Mouse (Mus musculus): ENCODE measurements around the gene Fzr1. TPM values are rescaled to one million over a fixed set of nuclear protein-coding genes. Genes with fewer than 3 reads are reported as not detected.
A peak's percentile ranks its signal among the peaks of the same experiment; 100 is the strongest.

Gene Fzr1
- polyA plus RNA-seq, 1 experiment from 2014 or later: 132 TPM

DNA sequence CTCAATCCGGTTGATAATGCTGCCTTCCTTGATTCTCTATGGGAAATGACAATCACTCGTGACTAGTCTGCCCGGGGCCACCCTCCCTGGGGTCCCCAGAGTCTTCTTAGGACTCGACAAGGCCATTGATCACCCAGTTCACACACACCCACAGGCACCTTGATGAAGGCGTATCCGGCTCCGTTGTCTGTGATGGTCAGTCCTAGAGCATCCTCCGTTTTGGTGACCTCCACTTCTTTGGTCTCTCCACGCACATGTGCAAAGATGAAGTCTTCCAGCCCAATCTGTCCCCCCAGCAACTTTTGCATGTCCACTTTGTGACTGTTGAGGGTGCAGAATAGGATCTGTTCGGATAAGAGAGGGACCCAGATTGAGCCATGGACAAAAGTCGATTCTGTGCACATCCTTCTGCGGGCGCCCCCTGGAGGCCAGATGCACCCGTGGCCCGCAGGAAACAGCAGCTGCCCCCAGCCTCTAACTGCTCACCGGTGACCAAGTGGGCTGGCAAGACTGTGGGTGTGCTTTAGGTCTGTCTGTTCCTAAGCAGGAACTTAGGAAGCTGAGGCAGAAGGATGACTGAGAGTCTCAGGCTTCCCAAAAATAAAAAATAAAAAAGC is 36.9 kb downstream of the Fzr1 start:
- H3K36me3 ChIP-seq (ENCODE audit: control insufficient read depth, insufficient read depth, low read length): no peaks in the 10 kb centered on the region; the same call in 1 of the 2 replicates
- no peaks in the 10 kb centered on the region for H3K9me3 ChIP-seq (ENCODE audit: control insufficient read depth, low read length)
- H3K9ac ChIP-seq (ENCODE audit: low read length): no peak overlapping the region
- 35% methylated on average over 16 of the region's 16 CpGs for WGBS
- H3K27ac ChIP-seq (ENCODE audit: low read depth, low read length): no peak overlapping the region
- peaks cover 36% of the 10 kb centered on the region for H3K27me3 ChIP-seq (ENCODE audit: control insufficient read depth, insufficient read depth, low read length)
- no peak overlapping the region for H3K4me2 ChIP-seq (ENCODE audit: low read depth, low read length, severe bottlenecking)
- ATAC-seq (replicated peaks; ENCODE audit: low FRiP score) (no peak), DNase-seq (ENCODE audit: low spot score) (peak; percentile 86)
- no peak overlapping the region for H3K4me3 ChIP-seq (ENCODE audit: low read depth, low read length)
- H3K4me1 ChIP-seq (replicated peaks; ENCODE audit: control insufficient read depth, insufficient read depth, low read length): peaks cover 4% of the 10 kb centered on the region

DNA sequence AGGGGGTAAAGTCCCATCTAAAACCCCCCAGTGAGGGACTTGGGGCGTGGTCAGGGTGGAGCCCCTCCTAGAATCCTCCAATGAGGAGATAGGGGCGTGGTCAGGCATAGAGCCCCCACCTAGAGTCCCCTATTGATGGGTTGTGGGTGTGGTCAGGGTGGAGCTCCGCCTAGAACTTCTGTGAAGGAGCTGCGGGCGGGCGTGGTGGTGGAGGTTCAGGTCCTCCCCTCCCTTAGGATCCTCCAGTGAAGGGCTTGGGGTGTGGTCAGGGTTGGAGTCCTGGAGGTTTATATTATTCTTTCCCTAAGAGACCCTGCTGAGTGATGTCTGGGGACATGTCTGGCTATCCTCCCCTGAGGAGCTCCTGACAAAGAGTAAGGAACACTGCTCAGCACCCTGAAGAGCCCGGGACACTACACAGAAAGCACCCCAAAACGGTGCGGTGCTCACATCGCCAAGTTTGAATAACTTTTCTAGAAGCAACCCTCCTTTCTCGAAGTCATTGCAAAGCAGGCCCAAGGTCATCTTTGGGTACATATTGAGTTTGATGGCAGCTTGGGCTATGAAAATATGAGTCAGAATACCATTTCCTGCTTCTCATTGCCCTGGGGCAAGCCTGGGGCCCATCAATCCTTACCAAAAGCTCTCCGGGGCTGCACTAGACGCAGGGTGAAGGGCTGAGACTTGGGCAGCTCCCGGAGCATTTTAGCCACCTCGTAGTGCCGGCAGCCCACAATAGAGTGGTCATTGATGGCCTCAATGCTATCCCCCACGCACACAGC is 37.6 kb downstream of the Fzr1 start:
- DNase-seq (ENCODE audit: low spot score): no peak
- H3K36me3 ChIP-seq (ENCODE audit: control insufficient read depth, insufficient read depth, low read length): no peaks in the 10 kb centered on the region; the same call in 1 of the 2 replicates
- no peaks in the 10 kb centered on the region; the same call in 1 of the 2 replicates for H3K4me1 ChIP-seq (replicated peaks; ENCODE audit: control insufficient read depth, insufficient read depth, low read length)
- WGBS: 42% methylated on average over 17 of the region's 17 CpGs
- ATAC-seq (replicated peaks; ENCODE audit: low FRiP score): no peak
- no peak overlapping the region for H3K4me2 ChIP-seq (ENCODE audit: low read depth, low read length, severe bottlenecking)
- peaks cover 36% of the 10 kb centered on the region for H3K27me3 ChIP-seq (ENCODE audit: control insufficient read depth, insufficient read depth, low read length)
- no peak overlapping the region for H3K4me3 ChIP-seq (ENCODE audit: low read depth, low read length)
- no peak overlapping the region for H3K9ac ChIP-seq (ENCODE audit: low read length)
- H3K27ac ChIP-seq (ENCODE audit: low read depth, low read length): no peak overlapping the region
- no peaks in the 10 kb centered on the region for H3K9me3 ChIP-seq (ENCODE audit: control insufficient read depth, low read length)

DNA sequence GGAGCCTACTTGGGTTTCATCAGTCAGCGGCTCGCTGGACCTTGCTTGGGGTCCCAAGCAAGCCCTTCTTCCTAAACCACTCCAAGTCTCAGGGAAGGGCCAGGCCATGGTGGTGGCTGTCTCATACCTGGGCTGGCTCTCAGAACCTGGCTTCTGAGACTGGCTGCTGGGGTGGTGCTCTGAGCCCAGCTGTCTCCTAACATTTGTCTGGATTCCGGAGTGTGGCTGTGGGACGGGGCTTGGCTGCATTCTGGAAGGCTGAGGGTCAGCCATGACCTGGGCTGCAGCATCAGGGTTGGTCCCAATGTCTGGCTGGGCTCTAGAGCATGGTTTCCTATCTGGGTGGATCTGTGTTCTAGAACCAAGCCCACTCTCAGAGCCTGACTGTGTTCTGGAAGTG is 41.8 kb downstream of the Fzr1 start:
- no peaks in the 10 kb centered on the region for H3K36me3 ChIP-seq (ENCODE audit: control insufficient read depth, insufficient read depth, low read length)
- H3K4me3 ChIP-seq (ENCODE audit: low read depth, low read length): no peak overlapping the region
- no peaks in the 10 kb centered on the region for H3K9me3 ChIP-seq (ENCODE audit: control insufficient read depth, low read length)
- peaks cover 14% of the 10 kb centered on the region for H3K27me3 ChIP-seq (ENCODE audit: control insufficient read depth, insufficient read depth, low read length)
- WGBS: 90% methylated on average over 4 of the region's 4 CpGs
- ATAC-seq (replicated peaks; ENCODE audit: low FRiP score) (no peak), DNase-seq (ENCODE audit: low spot score) (no peak)
- H3K27ac ChIP-seq (ENCODE audit: low read depth, low read length): no peak overlapping the region
- H3K4me1 ChIP-seq (replicated peaks; ENCODE audit: control insufficient read depth, insufficient read depth, low read length): no peaks in the 10 kb centered on the region
- H3K9ac ChIP-seq (ENCODE audit: low read length): no peak overlapping the region
- no peak overlapping the region for H3K4me2 ChIP-seq (ENCODE audit: low read depth, low read length, severe bottlenecking)

DNA sequence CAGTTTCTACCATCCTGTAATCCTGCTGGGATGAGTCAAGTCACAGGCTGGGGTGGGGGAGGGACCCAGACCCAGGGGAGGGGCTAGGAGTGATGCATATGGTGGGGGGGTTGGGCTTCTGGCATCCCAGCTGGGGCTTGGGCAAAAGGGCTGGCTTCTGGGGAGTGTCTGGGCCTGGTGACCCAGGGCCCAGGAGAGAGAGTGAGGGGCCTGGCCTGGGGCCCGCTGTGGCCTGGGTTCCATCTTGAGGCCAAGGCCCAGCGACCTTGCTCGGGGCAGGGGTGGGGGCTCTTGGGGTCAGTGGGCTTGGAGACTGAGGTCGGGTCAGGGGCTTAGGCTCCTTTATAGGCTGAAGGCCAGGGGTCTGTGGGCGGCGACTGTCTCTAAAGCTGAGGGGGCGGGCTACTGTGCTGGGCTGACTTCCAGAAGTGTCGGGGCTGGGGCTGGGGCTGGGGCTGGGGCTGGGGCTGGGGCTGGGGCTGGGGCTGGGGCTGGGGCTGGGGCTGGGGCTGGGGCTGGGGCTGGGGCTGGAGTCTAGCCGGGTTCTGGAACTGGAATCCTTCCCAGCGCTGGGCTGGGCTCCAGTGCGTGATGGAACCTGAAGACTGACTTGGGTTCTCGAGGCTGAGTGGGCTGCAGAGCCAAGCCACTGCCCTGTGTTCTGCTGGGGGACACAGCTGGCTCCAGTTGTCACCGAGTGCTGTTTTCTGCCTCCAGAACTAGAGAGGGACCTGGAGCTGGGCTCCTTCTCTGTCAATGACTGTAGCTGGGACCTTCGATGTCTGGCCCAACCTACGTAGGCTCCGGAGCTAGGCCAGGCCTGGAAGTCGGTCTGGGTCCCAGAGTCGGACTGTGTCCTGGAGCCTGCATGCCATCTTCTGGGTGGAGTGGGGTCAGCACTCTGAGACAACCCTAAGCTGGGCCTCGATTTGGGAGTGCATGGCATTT is 42.6 kb downstream of the Fzr1 start:
- H3K27ac ChIP-seq (ENCODE audit: low read depth, low read length): no peak overlapping the region
- ATAC-seq (replicated peaks; ENCODE audit: low FRiP score) (no peak), DNase-seq (ENCODE audit: low spot score) (no peak)
- WGBS: 44% methylated on average over 17 of the region's 19 CpGs
- no peaks in the 10 kb centered on the region for H3K9me3 ChIP-seq (ENCODE audit: control insufficient read depth, low read length)
- H3K36me3 ChIP-seq (ENCODE audit: control insufficient read depth, insufficient read depth, low read length): no peaks in the 10 kb centered on the region
- no peaks in the 10 kb centered on the region for H3K4me1 ChIP-seq (replicated peaks; ENCODE audit: control insufficient read depth, insufficient read depth, low read length)
- no peak overlapping the region for H3K4me2 ChIP-seq (ENCODE audit: low read depth, low read length, severe bottlenecking)
- H3K9ac ChIP-seq (ENCODE audit: low read length): no peak overlapping the region; the same call in 1 of the 2 replicates
- peaks cover 10% of the 10 kb centered on the region for H3K27me3 ChIP-seq (ENCODE audit: control insufficient read depth, insufficient read depth, low read length)
- no peak overlapping the region for H3K4me3 ChIP-seq (ENCODE audit: low read depth, low read length)

DNA sequence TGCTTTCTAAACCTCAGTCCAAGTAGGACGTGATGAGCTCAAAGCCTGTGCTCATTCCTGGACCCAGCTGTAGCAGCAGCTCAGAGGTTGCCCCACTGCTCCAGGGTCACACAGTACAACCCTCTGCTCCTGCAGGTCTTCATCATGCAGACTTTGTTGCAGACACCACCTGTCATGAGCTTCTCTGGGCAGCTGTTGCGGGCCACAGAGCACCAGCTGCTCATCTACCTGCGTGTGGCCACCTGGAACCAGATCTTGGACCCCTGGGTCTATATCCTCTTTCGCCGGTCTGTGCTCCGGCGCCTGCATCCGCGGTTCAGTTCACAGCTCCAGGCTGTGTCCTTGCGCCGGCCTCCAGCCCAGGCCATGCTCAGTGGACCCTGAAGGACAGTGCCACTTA is 44.0 kb downstream of the Fzr1 start:
- no peak for DNase-seq (ENCODE audit: low spot score)
- no peaks in the 10 kb centered on the region for H3K9me3 ChIP-seq (ENCODE audit: control insufficient read depth, low read length)
- H3K4me3 ChIP-seq (ENCODE audit: low read depth, low read length): no peak overlapping the region
- no peak overlapping the region for H3K9ac ChIP-seq (ENCODE audit: low read length)
- WGBS: 66% methylated on average over 11 of the region's 11 CpGs
- H3K27me3 ChIP-seq (ENCODE audit: control insufficient read depth, insufficient read depth, low read length): peaks cover 10% of the 10 kb centered on the region
- H3K4me2 ChIP-seq (ENCODE audit: low read depth, low read length, severe bottlenecking): no peak overlapping the region
- no peaks in the 10 kb centered on the region for H3K36me3 ChIP-seq (ENCODE audit: control insufficient read depth, insufficient read depth, low read length)
- H3K4me1 ChIP-seq (replicated peaks; ENCODE audit: control insufficient read depth, insufficient read depth, low read length): no peaks in the 10 kb centered on the region
- no peak overlapping the region for H3K27ac ChIP-seq (ENCODE audit: low read depth, low read length)
- ATAC-seq (replicated peaks; ENCODE audit: low FRiP score): no peak

DNA sequence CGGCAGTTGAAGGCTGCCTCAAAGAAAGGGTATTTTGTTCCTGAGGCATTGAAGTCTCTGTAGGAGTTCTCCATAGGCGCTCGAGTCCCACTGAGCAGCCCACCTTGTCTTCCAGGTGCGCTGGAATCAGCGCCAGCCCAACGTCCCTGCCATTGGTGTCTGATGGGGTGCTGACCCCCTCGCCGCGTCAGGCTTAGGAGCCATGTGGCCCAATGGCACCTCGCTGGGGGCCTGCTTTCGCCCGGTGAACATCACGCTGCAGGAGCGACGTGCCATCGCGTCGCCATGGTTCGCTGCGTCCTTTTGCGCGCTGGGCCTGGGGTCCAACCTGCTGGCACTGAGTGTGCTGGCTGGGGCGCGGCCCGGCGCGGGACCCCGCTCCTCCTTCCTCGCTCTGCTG is 46.0 kb downstream of the Fzr1 start:
- H3K9me3 ChIP-seq (ENCODE audit: control insufficient read depth, low read length): no peaks in the 10 kb centered on the region
- H3K9ac ChIP-seq (ENCODE audit: low read length): no peak overlapping the region
- no peaks in the 10 kb centered on the region; the same call in 1 of the 2 replicates for H3K36me3 ChIP-seq (ENCODE audit: control insufficient read depth, insufficient read depth, low read length)
- ATAC-seq (replicated peaks; ENCODE audit: low FRiP score): no peak
- H3K4me1 ChIP-seq (replicated peaks; ENCODE audit: control insufficient read depth, insufficient read depth, low read length): no peaks in the 10 kb centered on the region
- no peak overlapping the region for H3K4me3 ChIP-seq (ENCODE audit: low read depth, low read length)
- no peak for DNase-seq (ENCODE audit: low spot score)
- H3K4me2 ChIP-seq (ENCODE audit: low read depth, low read length, severe bottlenecking): no peak overlapping the region
- peaks cover 10% of the 10 kb centered on the region for H3K27me3 ChIP-seq (ENCODE audit: control insufficient read depth, insufficient read depth, low read length)
- no peak overlapping the region for H3K27ac ChIP-seq (ENCODE audit: low read depth, low read length)
- WGBS: 16% methylated on average over 29 of the region's 29 CpGs

DNA sequence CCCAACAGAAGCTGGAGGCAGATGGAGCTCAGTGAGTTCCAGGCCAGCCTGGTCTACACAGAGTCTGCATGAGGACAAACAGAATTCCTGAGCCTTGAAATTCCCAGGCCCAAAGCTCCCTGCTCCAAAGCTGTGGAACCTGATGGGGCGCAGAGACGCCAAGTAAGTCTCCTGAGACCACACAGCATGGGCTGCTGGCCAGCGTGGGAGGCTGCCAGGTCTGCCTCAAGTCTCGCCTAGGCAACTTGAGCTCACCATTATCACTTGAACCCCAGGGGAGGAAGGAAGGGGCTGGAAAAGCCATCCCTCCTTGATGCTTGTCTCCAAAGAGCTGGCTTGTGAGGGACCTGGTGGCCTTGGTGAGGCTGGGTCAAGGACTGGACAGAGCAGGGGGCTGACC is 48.3 kb downstream of the Fzr1 start:
- Histone ChIP-seq H3K4me2 (ENCODE audit: low read depth, low read length, severe bottlenecking) (no peak overlapping the region), H3K27me3 (ENCODE audit: control insufficient read depth, insufficient read depth, low read length) (peaks cover 10% of the 10 kb centered on the region), H3K9ac (ENCODE audit: low read length) (no peak overlapping the region), H3K27ac (ENCODE audit: low read depth, low read length) (no peak overlapping the region), H3K9me3 (ENCODE audit: control insufficient read depth, low read length) (no peaks in the 10 kb centered on the region), H3K4me3 (ENCODE audit: low read depth, low read length) (no peak overlapping the region), H3K4me1 (replicated peaks; ENCODE audit: control insufficient read depth, insufficient read depth, low read length) (no peaks in the 10 kb centered on the region), H3K36me3 (ENCODE audit: control insufficient read depth, insufficient read depth, low read length) (peaks cover 13% of the 10 kb centered on the region)
- ATAC-seq (replicated peaks; ENCODE audit: low FRiP score) (no peak), DNase-seq (ENCODE audit: low spot score) (no peak)
- WGBS: 73% methylated on average over 4 of the region's 4 CpGs

DNA sequence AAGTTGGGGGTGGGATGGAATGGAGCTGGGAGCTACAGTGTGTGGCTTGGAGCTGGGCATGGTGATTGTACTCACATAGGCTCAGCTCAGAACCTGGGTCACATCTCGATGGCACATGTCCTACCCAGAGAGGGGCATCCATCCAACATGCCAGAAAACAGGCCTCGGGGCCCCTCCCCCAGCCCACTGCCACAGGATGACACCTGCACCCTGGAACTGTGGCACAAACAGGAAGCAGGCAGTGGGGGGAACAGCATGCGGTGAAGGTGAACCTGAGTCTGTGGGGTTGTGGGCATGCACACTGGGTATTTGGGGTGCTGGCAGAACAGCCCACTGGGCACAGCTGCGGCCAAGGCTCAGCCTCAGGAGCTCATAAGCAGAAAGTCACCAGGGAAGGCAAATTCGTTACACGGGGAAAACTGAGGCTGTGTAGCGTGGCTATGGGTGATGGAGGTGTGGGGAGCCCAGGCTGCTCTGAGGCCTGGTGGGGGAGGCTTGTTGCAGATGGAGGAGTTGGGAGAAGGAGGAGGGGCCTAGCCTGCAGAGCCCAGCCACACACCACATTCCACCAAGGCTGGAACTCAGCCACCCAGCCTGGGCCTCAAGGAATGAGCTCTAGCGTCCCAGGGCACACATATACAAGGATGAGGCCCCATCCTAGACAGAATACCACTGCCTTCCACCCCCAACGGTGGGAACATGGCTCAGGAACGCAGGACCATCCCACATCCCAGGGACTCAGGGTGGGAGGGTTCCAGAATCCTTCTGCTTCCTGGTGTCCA is 48.9 kb downstream of the Fzr1 start:
- Histone ChIP-seq H3K27ac (ENCODE audit: low read depth, low read length) (no peak overlapping the region), H3K27me3 (ENCODE audit: control insufficient read depth, insufficient read depth, low read length) (peaks cover 10% of the 10 kb centered on the region), H3K4me2 (ENCODE audit: low read depth, low read length, severe bottlenecking) (no peak overlapping the region), H3K4me1 (replicated peaks; ENCODE audit: control insufficient read depth, insufficient read depth, low read length) (no peaks in the 10 kb centered on the region), H3K9me3 (ENCODE audit: control insufficient read depth, low read length) (no peaks in the 10 kb centered on the region), H3K36me3 (ENCODE audit: control insufficient read depth, insufficient read depth, low read length) (peaks cover 18% of the 10 kb centered on the region), H3K4me3 (ENCODE audit: low read depth, low read length) (no peak overlapping the region), H3K9ac (ENCODE audit: low read length) (no peak overlapping the region)
- WGBS: 79% methylated on average over 10 of the region's 10 CpGs
- no peak for ATAC-seq (replicated peaks; ENCODE audit: low FRiP score)
- DNase-seq (ENCODE audit: low spot score): no peak

All from forebrain, embryonic 11.5 days (tissue).